Mouse (Mus musculus): ENCODE measurements around the gene Fam189a1.
A peak's percentile ranks its signal among the peaks of the same experiment; 100 is the strongest.

Gene Fam189a1

GRCm38 (mm10) chr7:64785040-64785439, 371.3 kb downstream of the Fam189a1 start:
- no peak for DNase-seq

GRCm38 (mm10) chr7:64779501-64779900, 376.9 kb downstream of the Fam189a1 start:
- DNase-seq, result no peak

- DNase-seq, result no peak
Observed at GRCm38 (mm10) chr7:64776708-64777489, 379.5 kb downstream of the Fam189a1 start.

GRCm38 (mm10) chr7:64773465-64773864, 382.9 kb downstream of the Fam189a1 start:
- DNase-seq, result no peak

GRCm38 (mm10) chr7:64770779-64771390, 385.5 kb downstream of the Fam189a1 start:
- no peak for DNase-seq

- no peak for DNase-seq
Observed at GRCm38 (mm10) chr7:64769768-64770167, 386.6 kb downstream of the Fam189a1 start.

- no peak for DNase-seq
Observed at GRCm38 (mm10) chr7:64765595-64765994, 390.8 kb downstream of the Fam189a1 start.

GRCm38 (mm10) chr7:64755141-64755540, 401.2 kb downstream of the Fam189a1 start:
- DNase-seq, result no peak

GRCm38 (mm10) chr7:64754161-64754560, 402.2 kb downstream of the Fam189a1 start:
- DNase-seq, result no peak

- DNase-seq, result no peak
Observed at GRCm38 (mm10) chr7:64753678-64754077, 402.7 kb downstream of the Fam189a1 start.

- DNase-seq, result no peak
Observed at GRCm38 (mm10) chr7:64752133-64752532, 404.2 kb downstream of the Fam189a1 start.

- peak; percentile 22 for DNase-seq
Observed at GRCm38 (mm10) chr7:64751465-64751864, 404.9 kb downstream of the Fam189a1 start.

GRCm38 (mm10) chr7:64743610-64744009, 412.8 kb downstream of the Fam189a1 start:
- no peak for DNase-seq

- DNase-seq, result peak; percentile 78
Observed at GRCm38 (mm10) chr7:64741333-64742307, 414.8 kb downstream of the Fam189a1 start.

- no peak for DNase-seq
Observed at GRCm38 (mm10) chr7:64739131-64739530, 417.2 kb downstream of the Fam189a1 start.

GRCm38 (mm10) chr7:64729785-64730184, 426.6 kb downstream of the Fam189a1 start:
- peak; percentile 49 for DNase-seq

GRCm38 (mm10) chr7:64728816-64729215, 427.6 kb downstream of the Fam189a1 start:
- no peak for DNase-seq

- DNase-seq, result no peak
Observed at GRCm38 (mm10) chr7:64728181-64728591, 428.2 kb downstream of the Fam189a1 start.

- no peak for DNase-seq
Observed at GRCm38 (mm10) chr7:64725967-64726695, 430.2 kb downstream of the Fam189a1 start.

GRCm38 (mm10) chr7:64724409-64724808, 432.0 kb downstream of the Fam189a1 start:
- DNase-seq, result no peak

- DNase-seq, result no peak
Observed at GRCm38 (mm10) chr7:64723313-64723712, 433.1 kb downstream of the Fam189a1 start.

- no peak for DNase-seq
Observed at GRCm38 (mm10) chr7:64716286-64716685, 440.1 kb downstream of the Fam189a1 start.
